Mouse (Mus musculus): ENCODE data around the gene Eif4a1. TPM values are rescaled to one million over a fixed set of nuclear protein-coding genes. Genes with fewer than 3 reads are reported as not detected.

Eif4a1 gene
- total and polyA plus RNA-seq, 3 experiments, result 114 to 1,689 (median 634) TPM

- DNase-seq (ENCODE audit: low read depth, low spot score), result no peak
- no peaks in the 10 kb centered on the region for H3K9me3 ChIP-seq (replicated peaks; ENCODE audit: insufficient read depth, low read length)
- no peak overlapping the region for H3K4me3 ChIP-seq (ENCODE audit: control insufficient read depth in 1 of 2, insufficient read depth in 1 of 2, low read depth in 2 of 2, low read length in 2 of 2)
- peaks cover 0 to 4% of the 10 kb centered on the region in 2 experiments; a peak in 2 of 4 replicates for H3K36me3 ChIP-seq (ENCODE audit: control insufficient read depth in 1 of 2, insufficient read depth in 2 of 2, low read length in 2 of 2)
- H3K9ac ChIP-seq (ENCODE audit: control insufficient read depth, low read depth, low read length, poor library complexity, severe bottlenecking), result no peak overlapping the region
- H3K79me2 ChIP-seq (ENCODE audit: control insufficient read depth, insufficient read depth, low read length, poor library complexity), result no peaks in the 10 kb centered on the region
- H3K27me3 ChIP-seq (ENCODE audit: control insufficient read depth in 1 of 2, insufficient read depth in 2 of 2, low read length in 2 of 2), result no peaks in the 10 kb centered on the region
- no peak overlapping the region for H3K27ac ChIP-seq (ENCODE audit: control insufficient read depth, low read depth, low read length)
- TF ChIP-seq JUND (IDR thresholded peaks at IDR 0.05; ENCODE audit: low read depth, low read length) (no peak), ZKSCAN1 (IDR thresholded peaks at IDR 0.05; ENCODE audit: low read depth, low read length) (no peak), NRF1 (IDR thresholded peaks at IDR 0.05; ENCODE audit: insufficient read depth, low read depth, low read length, poor library complexity, severe bottlenecking) (no peak), CHD2 (IDR thresholded peaks at IDR 0.05; ENCODE audit: low read length) (no peak), GATA1 (IDR thresholded peaks at IDR 0.05; ENCODE audit: low read depth, low read length) (no peak), KAT2A (conservative IDR thresholded peaks at IDR 0.05; ENCODE audit: low read depth, low read length) (no peak), SMC3 (IDR thresholded peaks at IDR 0.05; ENCODE audit: low read depth, low read length) (no peak), MAZ (IDR thresholded peaks at IDR 0.05; ENCODE audit: low read depth, low read length) (no peak), ZC3H11A (IDR thresholded peaks at IDR 0.05; ENCODE audit: low read depth, low read length) (no peak), TAL1 (IDR thresholded peaks at IDR 0.05; ENCODE audit: low read length) (no peak), ZMIZ1 (IDR thresholded peaks at IDR 0.05; ENCODE audit: low read depth, low read length) (no peak), RCOR1 (IDR thresholded peaks at IDR 0.05; ENCODE audit: low read depth, low read length) (no peak), ETS1 (IDR thresholded peaks at IDR 0.05; ENCODE audit: low read depth, low read length) (no peak), UBTF (IDR thresholded peaks at IDR 0.05; ENCODE audit: borderline replicate concordance, insufficient read depth, low read depth, low read length) (no peak), E2F4 (IDR thresholded peaks at IDR 0.05; ENCODE audit: borderline replicate concordance, low read depth, low read length) (no peak), NELFE (IDR thresholded peaks at IDR 0.05; ENCODE audit: low read depth, low read length) (no peak)
- H3K4me1 ChIP-seq (ENCODE audit: control insufficient read depth in 1 of 2, insufficient read depth in 2 of 2, low read length in 2 of 2), result peaks cover 2 to 3% of the 10 kb centered on the region in 2 experiments; a peak in 1 of 4 replicates
Measured at GRCm38 (mm10) chr11:69720852-69721251, 48.6 kb upstream of the Eif4a1 start.

- DNase-seq (ENCODE audit: low read depth, low spot score), result peak; percentile 61
- Histone ChIP-seq H3K27me3 (ENCODE audit: control insufficient read depth in 1 of 2, insufficient read depth in 2 of 2, low read length in 2 of 2) (no peaks in the 10 kb centered on the region), H3K4me3 (ENCODE audit: control insufficient read depth in 1 of 2, insufficient read depth in 1 of 2, low read depth in 2 of 2, low read length in 2 of 2) (no peak overlapping the region), H3K9ac (ENCODE audit: control insufficient read depth, low read depth, low read length, poor library complexity, severe bottlenecking) (no peak overlapping the region), H3K27ac (ENCODE audit: control insufficient read depth, low read depth, low read length) (no peak overlapping the region), H3K79me2 (ENCODE audit: control insufficient read depth, insufficient read depth, low read length, poor library complexity) (no peaks in the 10 kb centered on the region), H3K9me3 (replicated peaks; ENCODE audit: insufficient read depth, low read length) (no peaks in the 10 kb centered on the region), H3K4me1 (ENCODE audit: control insufficient read depth in 1 of 2, insufficient read depth in 2 of 2, low read length in 2 of 2) (peaks cover 0 to 5% of the 10 kb centered on the region in 2 experiments; a peak in 1 of 4 replicates), H3K36me3 (ENCODE audit: control insufficient read depth in 1 of 2, insufficient read depth in 2 of 2, low read length in 2 of 2) (peaks cover 0 to 3% of the 10 kb centered on the region in 2 experiments; a peak in 1 of 4 replicates)
- no peak for TF ChIP-seq NRF1 (IDR thresholded peaks at IDR 0.05; ENCODE audit: insufficient read depth, low read depth, low read length, poor library complexity, severe bottlenecking)
- peak; percentile 48 to 63 (median 62); a peak in 5 of 6 replicates for TF ChIP-seq CTCF (IDR thresholded peaks at IDR 0.05 in 2 of 3, conservative IDR thresholded peaks at IDR 0.05 in 1 of 3; ENCODE audit: control insufficient read depth in 1 of 3, insufficient read depth in 1 of 3, low read depth in 2 of 3, low read length in 3 of 3, poor library complexity in 1 of 3, severe bottlenecking in 1 of 3)
- TF ChIP-seq SMC3 (IDR thresholded peaks at IDR 0.05; ENCODE audit: low read depth, low read length), result peak; percentile 33; the same call in 1 of the 2 replicates
- TF ChIP-seq TBP (IDR thresholded peaks at IDR 0.05; ENCODE audit: low read depth, low read length), result 0 out of 2 replicates have a peak, but pooled peaks have one; percentile 29
- TF ChIP-seq POLR2A (IDR thresholded peaks at IDR 0.05; ENCODE audit: control insufficient read depth in 1 of 2, insufficient read depth in 1 of 2, low read depth in 1 of 2, low read length in 2 of 2, poor library complexity in 1 of 2), result no peak
- peak; percentile 59 for TF ChIP-seq RAD21 (IDR thresholded peaks at IDR 0.05; ENCODE audit: low read depth, low read length)
- no peak for TF ChIP-seq JUND (IDR thresholded peaks at IDR 0.05; ENCODE audit: low read depth, low read length)
- TF ChIP-seq ZC3H11A (IDR thresholded peaks at IDR 0.05; ENCODE audit: low read depth, low read length), result peak; percentile 28; the same call in 1 of the 2 replicates
Measured at GRCm38 (mm10) chr11:69719423-69719822, 47.2 kb upstream of the Eif4a1 start.

Data from MEL (cell line).